Mouse (Mus musculus) cerebellum, adult 9-11 months (tissue): ENCODE results near the gene Nop9.

Experiments used
- DNase-seq: peaks from one replicate; pipeline ENCODE4 v3.0.0; 2022

Nop9 gene

DNA sequence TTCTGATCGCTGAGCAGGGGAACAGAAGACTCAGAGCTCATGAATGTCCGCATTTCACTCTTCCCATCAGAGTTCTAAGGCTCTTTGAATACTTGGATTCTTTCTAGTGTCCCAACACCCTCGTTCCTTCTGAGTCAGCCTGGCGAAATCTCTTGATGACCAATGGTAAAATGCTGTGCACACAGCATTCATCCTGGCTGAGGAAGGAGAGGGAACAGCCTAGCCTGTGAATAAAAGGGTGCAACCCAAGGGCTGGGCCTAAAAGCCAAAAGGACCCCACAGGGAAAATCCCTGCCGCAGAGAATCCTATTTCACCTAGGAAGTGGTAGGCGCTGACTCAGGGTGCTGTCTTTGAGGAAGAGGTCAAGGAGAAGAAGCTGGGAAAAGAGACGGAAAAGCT, 15.4 kb upstream of the Nop9 start:
- no peak for DNase-seq

DNA sequence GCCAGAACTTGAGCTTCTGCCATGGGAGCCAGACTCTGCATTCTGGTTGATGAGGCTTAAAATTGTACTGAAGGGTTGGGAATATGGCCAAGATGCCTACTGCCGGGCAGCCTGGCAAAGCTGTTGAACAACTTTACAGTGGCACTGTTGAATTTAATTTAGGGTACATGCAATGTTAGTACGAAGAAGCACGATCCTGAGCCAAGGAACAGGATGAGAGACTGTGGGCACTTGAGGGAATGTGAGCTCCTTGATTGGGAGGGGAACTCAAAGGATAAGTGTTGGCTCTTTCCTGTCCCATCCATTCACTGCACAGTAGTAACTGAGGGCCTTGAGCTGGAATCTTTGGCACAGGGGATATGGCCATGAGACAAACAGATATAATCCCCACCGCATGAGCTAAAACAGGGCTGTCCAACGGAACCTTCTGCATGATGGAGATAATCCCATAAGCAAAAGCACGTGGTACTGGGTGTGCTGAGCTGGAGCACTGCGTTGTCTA, 14.9 kb upstream of the Nop9 start:
- no peak for DNase-seq

DNA sequence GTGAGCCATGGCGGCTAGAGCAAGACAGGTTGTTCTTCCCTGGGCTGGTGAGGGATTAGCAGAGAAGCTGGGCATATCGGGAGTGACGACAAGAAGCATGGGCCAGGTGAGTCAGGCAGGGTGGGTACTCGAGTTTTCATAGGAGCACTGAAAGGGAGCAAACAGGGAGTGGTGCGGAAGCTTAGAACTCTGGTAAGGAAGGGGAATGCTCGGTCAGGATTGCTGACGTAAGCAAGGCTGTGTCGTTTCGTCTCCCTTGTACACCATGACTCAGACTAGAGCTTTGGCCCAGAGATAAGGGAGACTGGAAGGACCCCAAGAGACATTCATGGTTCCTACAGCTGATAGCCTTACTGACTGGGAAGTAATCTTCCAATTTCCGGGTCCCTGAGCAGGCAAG, 11.6 kb upstream of the Nop9 start:
- no peak for DNase-seq

DNA sequence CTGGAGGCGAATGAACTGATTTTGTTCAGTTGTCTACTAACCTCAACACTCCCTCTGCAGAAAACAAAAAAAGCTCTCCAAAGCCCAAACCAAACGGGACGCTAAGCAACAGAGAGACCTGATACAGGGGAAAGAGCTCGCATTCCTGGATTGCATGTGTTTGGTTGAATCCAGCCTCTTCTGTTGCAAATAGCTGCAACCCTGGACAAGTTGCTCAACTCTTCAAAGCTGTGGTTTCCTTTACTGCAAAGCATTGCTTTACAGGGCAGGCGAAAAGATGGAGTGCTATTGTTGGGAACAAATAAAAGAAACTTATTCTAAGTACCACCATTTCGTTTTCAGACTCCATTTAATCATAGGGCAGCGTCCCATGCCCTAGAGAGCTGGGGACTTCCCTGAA, 10.6 kb upstream of the Nop9 start:
- no peak for DNase-seq

DNA sequence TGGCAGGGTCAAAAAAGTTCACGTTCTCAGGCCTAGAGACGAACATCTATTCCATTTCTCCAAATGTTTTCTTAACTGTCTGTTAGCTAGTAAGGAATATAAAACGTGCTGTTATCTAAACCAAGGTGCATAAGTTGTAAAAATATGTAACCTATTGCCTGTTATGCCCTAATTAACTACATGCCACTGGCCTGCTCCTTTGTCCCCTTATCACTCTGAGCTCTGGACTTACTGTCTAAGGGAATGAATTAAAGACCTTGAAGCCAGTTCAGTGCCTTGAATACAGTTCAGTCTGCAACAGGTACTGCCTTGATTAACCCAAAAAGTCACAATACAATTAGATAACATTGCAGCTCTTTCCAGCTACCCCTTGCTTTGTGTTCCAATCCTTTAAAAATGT, 10.2 kb upstream of the Nop9 start:
- no peak for DNase-seq

DNA sequence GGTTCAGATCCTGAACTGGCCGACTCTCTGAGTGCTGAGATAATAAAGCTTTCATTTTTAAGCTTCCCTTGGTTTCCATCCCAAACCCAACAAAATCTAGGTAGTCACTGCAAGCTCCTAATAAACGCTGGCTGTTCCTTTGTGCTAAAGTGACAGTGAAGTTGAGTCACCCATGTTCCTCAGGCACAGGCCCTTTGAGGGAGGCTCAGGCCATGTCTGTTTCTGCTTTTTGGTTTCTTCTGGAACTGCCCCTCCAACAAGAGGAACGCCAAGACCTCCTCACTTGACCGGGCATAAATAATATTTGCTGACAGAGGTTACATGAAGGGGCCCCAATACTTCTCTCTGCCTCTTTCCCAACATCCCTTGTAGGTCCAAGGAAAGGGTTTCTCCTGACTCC, 9.7 kb upstream of the Nop9 start:
- no peak for DNase-seq

DNA sequence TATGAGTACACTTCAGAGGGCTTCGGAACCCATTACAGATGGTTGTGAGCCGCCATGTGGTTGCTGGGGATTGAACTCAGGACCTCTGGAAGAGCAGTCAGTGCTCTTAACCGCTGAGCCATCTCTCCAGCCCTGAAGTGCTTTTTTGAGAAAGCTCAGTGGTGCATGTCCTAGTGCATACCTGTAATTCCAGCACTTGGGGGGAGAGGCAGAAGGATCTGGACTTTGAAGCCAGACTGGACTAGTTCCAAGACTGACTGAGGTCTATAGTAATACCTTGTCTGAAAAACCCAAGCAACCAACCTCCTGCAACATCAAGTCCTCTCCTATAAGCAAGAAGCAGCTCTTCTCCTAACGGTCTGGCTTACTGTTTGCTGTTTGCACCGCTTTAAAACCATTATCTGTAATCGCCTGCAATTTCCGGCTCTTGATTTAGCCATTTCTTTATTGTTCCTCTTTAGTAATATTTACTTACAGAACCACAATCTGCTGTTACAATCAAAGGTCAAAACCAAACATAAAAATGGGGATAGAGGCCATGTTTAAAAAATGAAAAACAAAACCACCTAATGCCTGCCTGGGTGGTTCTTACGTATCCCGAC, 8.3 kb upstream of the Nop9 start:
- DNase-seq, result no peak

DNA sequence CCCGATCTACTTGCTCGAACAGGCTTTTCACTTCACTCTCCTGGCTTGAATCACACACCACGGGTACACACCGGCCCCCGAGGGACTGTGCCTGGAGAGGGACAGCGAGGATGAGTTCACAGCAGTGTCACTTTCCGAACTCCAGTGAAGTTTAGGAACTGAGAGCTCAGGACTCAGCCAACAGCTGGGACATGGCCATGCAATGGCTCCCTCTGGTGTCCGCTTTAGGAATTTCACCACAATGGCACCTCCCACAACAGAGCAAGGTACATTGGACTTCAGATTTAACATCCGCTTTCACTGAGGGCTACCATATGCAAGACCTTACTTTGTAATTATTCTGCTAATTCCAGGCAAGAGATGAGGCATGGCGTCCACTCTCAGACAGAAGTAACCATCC, 1.8 kb upstream of the Nop9 start:
- DNase-seq, result peak; percentile 77

DNA sequence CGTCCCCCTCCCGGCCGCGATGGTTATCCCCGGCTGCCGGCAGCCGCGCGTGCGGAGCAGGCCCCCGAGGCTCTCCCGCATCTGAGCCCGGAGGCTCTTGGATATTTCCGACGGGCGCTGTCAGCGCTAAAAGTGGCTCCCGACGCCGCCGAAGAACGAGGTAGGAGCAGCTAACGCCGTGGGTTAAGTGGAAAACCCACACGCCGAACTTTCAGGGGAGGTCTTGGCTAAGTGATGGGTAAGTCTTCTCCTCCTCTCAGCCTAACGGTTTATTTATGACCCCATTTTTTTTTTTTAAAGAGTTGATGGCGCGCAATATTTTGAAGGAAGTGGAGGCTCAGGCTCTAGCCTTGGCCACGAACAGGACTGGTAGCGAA, 356 bp downstream of the Nop9 start:
- DNase-seq, result no peak

DNA sequence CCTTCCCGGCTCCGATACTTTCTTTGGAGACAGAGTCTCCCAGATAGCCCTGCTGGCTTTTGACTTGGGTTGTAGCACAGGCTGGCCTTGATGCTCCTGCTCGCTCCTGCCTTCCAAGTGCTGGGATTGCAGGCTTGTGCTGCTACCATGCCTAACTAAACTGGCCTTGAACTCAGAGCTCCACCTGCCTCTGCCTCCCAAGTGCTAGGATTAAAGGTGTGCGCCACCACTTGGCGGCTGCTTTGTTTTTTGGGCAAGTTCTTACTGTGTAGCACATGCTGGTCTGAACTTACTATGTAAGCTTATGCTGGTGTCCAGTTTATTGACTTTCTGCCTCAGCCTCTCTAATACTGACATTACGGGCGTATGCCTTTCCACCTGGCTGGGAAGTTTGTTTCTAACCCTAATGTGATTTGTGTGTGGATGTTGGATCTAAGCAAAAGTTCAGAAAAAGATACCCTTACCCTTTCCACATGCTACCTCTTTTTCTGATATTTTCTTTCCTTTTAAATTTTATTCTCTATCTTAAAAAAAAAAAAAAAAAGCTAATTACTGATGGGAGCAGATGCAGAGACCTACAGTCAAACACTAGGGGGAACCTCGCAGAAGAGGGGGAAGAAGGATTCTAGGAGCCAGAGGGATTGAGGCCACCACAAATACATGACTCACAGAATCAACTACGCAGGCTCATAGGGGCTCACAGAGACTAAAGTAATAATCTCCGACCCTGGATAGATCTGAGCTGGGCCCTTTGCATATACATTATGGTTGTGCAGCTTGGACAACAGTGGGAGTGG, 1.8 kb downstream of the Nop9 start:
- DNase-seq, result no peak

DNA sequence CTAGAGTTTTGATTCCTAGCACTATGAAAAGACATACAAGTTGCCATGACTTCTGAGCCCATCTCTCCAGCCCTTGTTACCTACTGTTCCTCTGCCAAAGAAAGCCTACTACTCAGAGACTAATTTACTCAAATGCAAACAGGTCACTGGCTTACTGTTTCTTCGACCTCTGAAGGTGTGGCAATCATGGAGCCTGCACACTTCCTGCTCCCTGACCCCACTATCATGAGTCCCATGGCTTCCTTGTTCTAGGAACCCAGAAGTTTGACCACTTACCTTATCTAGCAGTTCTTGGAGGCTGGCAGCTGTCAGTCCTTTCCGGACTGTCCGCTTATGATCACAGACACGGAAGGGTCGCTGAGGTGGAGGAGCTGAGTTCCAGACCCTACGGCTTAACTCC, 12.1 kb downstream of the Nop9 start:
- no peak for DNase-seq

DNA sequence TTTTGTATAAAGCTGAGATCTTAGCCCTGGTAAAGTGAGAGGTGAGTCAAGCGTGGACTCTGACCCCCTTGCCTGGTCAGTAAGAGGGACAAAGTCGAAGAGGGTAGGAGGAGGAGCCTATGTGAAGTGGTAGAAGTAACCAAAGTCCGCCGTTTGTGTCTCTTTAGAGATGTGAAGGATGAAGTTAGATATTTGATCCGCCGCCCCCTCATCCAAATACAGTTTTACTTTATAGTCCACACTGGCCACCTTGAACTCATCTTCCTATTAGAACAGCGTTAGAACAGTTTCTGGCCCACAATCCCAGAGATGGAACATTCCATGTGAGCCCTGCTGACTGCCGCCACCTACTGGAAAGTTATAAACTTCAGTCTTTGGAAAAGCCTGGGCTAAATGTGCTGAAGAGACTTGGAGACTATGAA, 12.9 kb downstream of the Nop9 start, which contains the start of gene Cideb:
Gene Cideb (minus strand): TSS at position 96 of the 422 bp plus-strand sequence.
- peak; percentile 25 for DNase-seq

DNA sequence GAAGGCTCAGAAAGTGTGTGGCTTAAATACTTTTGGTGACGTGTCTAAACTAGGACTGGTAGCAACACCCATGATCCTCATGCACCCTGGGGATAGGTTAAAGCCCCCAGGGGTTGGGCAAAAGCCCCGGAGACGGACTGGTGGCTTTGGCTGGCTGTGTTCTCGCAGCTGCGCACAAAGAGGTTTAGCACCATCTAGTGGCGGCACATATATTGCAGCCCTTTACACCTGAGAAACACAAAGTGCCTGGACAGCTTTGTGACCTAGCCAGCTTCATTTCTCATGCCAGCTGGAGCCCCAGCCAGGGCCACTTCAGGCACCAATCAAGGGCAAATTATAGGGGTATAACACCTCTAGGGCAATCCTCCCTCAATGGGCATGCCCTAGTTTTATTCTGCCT, 14.7 kb downstream of the Nop9 start:
- peak; percentile 81 for DNase-seq

DNA sequence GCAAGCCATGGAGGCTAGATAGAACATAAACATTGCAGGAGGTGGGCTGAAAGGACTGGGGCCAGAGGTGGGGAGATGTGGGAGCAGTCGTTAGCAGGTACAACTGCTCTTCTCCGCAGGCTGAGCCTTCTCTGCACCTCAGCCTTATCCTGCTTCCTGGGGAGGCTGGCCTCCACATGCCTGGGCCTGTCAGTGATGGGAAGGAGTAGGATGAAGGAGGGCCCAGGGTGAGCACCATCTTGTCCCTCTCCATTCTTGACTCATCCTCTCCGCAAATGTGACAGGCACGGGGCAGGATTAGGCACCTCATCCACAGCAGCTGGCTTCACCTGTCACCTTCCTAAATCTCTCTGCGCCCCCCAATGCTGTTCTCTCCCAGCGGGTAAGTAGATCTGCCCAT, 15.7 kb downstream of the Nop9 start, which contains the start of gene Ltb4r2:
Gene Ltb4r2 (plus strand): TSS at position 266 of the 400 bp plus-strand sequence.
- peak; percentile 23 for DNase-seq

DNA sequence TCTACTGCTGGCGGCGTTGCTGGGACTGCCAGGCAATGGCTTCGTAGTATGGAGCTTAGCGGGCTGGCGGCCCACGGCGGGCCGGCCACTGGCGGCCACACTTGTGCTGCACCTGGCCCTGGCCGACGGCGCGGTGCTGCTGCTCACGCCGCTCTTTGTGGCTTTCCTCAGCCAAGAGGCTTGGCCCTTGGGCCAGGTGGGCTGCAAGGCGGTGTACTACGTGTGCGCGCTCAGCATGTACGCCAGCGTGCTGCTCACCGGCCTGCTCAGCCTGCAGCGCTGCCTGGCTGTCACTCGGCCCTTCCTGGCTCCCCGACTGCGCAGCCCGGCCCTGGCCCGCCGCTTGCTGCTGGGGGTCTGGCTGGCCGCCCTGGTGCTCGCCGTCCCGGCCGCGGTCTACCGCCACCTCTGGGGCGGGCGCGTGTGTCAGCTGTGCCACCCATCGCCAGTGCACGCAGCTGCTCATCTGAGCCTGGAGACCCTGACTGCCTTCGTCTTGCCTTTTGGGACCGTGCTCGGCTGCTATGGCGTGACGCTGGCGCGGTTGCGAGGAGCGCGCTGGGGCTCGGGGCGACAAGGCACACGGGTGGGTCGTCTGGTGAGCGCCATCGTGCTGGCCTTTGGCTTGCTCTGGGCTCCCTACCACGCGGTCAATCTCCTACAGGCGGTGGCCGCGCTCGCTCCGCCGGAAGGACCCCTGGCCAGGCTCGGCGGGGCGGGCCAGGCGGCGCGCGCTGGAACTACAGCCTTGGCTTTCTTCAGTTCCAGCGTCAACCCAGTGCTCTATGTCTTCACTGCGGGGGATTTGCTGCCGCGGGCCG, 16.7 kb downstream of the Nop9 start:
- DNase-seq, result peak; percentile 56

DNA sequence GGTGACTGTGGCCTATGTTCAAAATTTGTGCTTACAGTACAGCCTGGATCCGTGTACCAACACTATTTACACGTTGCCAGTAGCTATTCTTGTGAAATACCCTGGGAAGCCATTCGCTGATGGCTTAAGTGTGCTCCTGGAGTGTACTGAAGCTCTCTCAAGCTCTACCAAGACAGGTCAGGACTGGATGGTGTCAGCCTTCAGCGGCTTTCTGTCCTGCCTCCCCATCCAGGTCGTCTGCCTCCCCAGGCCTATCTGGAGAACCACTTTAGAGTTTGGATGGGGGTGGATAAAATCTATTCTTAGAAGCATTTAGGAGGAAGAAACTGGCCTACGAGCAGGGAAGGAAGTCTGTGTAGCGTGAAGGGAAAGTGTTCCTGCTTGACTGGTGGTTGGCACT, 17.7 kb downstream of the Nop9 start:
- peak; percentile 16 for DNase-seq

DNA sequence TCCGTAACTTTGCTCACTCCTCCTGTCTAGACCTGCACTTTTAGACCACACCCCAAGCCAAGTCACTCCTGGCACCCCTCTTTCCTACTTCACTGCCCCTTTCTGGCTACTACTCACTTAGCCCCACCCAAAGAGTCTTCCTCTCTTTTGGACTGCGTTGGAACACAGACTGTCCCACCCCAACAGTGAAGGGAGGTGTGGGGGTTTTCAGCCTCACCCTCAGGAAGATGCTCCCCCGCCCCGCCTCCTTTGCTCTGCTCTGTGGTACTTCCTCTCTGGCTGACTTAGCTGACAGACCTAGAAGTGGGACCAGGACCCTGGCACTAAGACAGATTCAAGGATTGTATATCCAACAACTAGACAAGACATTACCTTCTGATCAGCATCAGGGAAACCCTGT, 20.2 kb downstream of the Nop9 start, which contains the start of gene Ltb4r1:
Gene Ltb4r1 (plus strand): TSS at position 267 of the 400 bp plus-strand sequence.
- no peak for DNase-seq

DNA sequence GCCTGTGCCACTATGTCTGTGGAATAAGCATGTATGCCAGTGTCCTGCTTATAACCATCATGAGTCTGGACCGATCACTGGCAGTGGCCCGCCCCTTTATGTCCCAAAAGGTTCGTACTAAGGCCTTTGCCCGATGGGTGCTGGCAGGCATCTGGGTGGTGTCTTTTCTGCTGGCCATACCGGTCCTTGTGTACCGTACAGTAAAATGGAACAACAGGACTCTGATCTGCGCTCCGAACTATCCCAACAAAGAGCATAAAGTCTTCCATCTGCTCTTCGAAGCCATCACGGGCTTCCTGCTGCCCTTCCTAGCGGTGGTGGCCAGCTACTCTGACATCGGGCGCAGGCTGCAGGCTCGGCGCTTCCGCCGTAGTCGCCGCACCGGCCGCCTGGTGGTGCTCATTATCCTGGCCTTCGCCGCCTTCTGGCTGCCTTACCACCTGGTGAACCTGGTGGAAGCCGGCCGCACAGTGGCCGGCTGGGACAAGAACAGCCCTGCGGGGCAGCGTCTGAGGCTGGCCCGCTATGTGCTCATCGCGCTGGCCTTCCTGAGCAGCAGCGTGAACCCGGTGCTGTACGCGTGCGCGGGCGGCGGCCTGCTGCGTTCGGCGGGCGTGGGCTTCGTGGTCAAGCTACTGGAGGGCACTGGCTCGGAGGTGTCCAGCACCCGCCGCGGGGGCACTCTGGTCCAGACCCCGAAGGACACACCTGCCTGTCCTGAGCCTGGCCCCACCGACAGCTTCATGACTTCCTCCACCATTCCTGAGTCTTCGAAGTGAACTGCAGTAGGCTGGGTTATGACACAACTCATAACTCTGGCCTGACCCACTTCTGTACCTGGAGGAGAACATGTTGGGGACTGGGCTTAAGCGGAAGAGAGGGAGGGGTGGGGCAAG, 22.3 kb downstream of the Nop9 start:
- DNase-seq, result peak; percentile 83

DNA sequence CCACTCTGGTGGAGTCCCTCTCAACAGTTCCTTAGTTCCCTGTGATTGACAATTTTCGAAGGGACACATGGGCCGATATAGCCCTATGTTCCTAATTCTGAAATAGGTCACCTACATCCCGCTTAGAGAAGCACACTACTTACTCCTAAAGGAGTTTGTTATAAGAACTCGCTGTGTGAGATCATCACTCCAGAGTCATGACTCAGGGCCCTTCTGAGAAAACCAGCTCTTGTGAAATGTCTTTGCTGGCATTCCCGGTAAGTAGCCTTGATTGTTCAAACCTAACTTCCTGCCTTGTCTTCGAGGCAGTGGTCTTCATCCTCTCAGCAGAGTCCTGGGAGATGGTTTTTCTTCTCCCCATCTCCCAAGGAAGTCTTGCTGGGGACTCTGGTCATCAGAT, 23.1 kb downstream of the Nop9 start:
- no peak for DNase-seq

DNA sequence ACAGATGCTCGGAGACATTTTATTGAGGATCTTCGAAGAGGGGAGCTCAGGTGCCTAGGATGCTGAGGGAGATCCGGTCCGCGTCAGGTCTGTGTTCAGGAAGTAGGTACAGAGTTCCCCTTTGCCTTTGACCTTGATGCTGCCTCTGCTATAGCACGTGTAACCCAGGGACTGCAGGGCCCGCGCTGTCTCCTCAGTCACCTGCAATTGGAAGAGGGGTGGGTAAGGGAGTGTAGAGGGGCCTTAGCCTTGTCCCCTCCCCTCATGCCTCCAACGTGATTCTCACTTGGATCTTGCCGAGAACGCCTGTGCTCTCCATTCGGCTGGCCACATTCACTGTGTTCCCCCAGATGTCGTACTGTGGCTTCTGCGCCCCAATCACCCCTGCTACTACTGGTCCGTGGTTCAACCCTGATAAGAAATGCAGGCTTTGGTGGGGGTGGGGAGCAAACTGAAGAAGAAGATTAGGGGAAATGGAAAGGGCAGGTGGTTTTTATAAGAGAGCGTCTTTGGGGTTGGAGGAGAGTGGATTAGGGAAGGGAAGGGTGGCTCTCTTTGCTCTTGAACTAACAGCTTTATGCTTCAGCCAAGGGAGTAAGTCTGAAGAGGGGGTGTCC, 23.7 kb downstream of the Nop9 start:
- DNase-seq, result no peak

DNA sequence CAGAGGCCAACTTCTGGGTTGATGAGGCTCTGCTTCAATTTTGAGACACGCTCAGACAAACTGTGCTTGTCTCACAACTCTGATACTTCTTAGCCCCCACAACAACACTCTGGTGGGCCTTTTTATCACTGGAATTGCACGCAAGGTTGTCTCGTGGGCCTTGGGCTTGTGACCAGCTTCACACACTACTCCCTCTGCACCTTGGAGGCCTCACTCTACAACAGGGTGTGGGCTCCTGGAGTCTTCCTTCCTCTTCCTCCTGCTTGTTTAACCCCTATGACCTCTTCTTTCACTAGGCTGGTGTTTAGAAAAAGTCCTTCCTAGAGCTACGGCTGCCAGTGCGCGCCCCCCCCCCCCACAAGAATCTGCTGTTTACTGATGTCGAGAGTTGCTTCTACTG, 31.2 kb downstream of the Nop9 start:
- no peak for DNase-seq

DNA sequence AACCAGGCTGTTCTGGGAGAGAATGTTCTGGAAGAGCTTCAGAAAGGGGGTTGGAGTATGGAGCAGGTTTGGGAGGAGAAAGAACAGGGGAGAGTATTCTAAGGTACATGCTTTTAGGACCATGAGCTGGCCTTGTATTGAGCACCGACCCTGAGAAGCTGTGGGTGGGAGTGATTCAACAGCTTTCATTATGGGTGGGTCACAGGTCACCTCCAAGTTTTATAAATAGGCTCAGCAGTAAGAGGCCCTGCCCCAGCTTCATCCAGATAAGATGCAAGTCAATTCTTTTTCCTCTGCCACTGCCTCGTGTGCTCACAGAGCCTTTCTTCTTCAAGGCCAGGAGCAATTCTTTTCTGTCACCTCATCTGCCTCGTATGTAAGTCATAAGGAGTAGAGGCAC, 31.7 kb downstream of the Nop9 start:
- no peak for DNase-seq
